Mouse (Mus musculus) stomach, postnatal 0 days (tissue): Measurements from ENCODE around the gene Atp7a. TPM values are rescaled to one million over a fixed set of nuclear protein-coding genes. Genes with fewer than 3 reads are reported as not detected.

Experiments used
- ATAC-seq: fragments of 200-750 bp; cut with Nextera tagmentation; 2 replicates; pipeline ENCODE4 v1.8.0; 2017; ENCODE audit not compliant: low FRiP score, low TSS enrichment
- DNase-seq: peaks from one replicate; pipeline ENCODE4 v3.0.0-alpha.2; 2016; ENCODE audit warnings: low spot score
- H3K27ac ChIP-seq: fragments of 300-500 bp; sonication (generic); replicated peaks from 2 replicates; pipeline ENCODE4 v1.5.1; 2014; ENCODE audit warnings: mild to moderate bottlenecking, control low read depth
- H3K27me3 ChIP-seq: fragments of 300-500 bp; sonication (generic); 2 replicates; pipeline ENCODE4 v1.6.1; 2014; ENCODE audit warnings: low read length; ENCODE audit not compliant: control insufficient read depth, insufficient read depth
- H3K36me3 ChIP-seq: fragments of 300-500 bp; sonication (generic); 2 replicates; pipeline ENCODE4 v1.6.1; 2014; ENCODE audit warnings: low read length, mixed read lengths; ENCODE audit not compliant: control insufficient read depth, insufficient read depth
- H3K4me1 ChIP-seq: fragments of 300-500 bp; sonication (generic); replicated peaks from 2 replicates; pipeline ENCODE4 v1.6.1; 2014; ENCODE audit warnings: antibody characterized with exemption; ENCODE audit not compliant: control insufficient read depth, insufficient read depth
- H3K4me2 ChIP-seq: fragments of 300-500 bp; sonication (generic); replicated peaks from 2 replicates; pipeline ENCODE4 v1.6.1; 2014; ENCODE audit warnings: low read depth, mild to moderate bottlenecking, control low read depth, moderate library complexity
- H3K4me3 ChIP-seq: fragments of 300-500 bp; sonication (generic); 2 replicates; pipeline ENCODE4 v1.5.1; 2014; ENCODE audit warnings: low read depth, low read length, control low read depth
- H3K9ac ChIP-seq: fragments of 300-500 bp; sonication (generic); 2 replicates; pipeline ENCODE4 v1.6.1; 2014; ENCODE audit warnings: mild to moderate bottlenecking, low read length, control low read depth, mixed read lengths
- H3K9me3 ChIP-seq: fragments of 300-500 bp; sonication (generic); 2 replicates; pipeline ENCODE4 v1.6.1; 2016; ENCODE audit warnings: low read length; ENCODE audit not compliant: control insufficient read depth
- CTCF ChIP-seq: IDR thresholded peaks from 2 replicates; pipeline ENCODE4 v1.5.1; 2016; ENCODE audit warnings: antibody characterized with exemption, low read depth, mild to moderate bottlenecking, moderate library complexity
- EP300 ChIP-seq: optimal IDR thresholded peaks from 2 replicates; pipeline ENCODE3; 2016; ENCODE audit warnings: antibody characterized with exemption
- whole genome bisulfite sequencing: fragments of 180-500 bp; shearing (Covaris S2); extraction: QIAGEN DNeasy Blood & Tissue Kit; methylation state at CpG from one replicate; pipeline ENCODE4 v1.1.7; 2014; 5-methylcytosine and 5-hydroxymethylcytosine counted together
- polyA plus RNA-seq: library from polyadenylated mRNA; unstranded; fragments of >200 nt; fragmentation: Nextera tagmentation; extraction: Ambion mirVana; gene quantifications from 2 replicates; pipeline ENCODE4 v1.2.1, GENCODE M21; 2015

The Atp7a gene
- polyA plus RNA-seq, 1 experiment from 2014 or later: 11.4 TPM

DNA sequence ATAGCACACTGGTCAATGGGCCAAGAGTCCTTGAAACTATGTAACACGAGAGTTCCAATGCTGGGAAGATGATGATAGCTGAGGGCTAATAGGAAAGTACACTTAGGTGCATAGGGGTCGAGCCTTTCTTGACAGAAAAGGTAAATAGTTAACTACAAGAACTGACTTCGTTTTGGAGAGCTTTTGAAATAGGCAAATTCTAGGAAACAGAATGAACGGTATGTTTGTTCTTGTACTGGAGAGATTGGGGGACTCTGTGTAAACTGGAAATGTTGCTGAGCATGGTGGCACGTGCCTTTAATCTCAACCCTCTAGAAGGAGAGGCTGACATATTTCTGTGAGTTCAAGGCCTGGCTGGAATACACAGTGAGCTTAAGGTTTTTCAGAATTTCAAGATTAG, 137.5 kb downstream of the Atp7a start:
- Histone ChIP-seq H3K36me3 (no peaks in the 10 kb centered on the region), H3K27me3 (no peaks in the 10 kb centered on the region), H3K4me1 (no peaks in the 10 kb centered on the region), H3K9me3 (no peaks in the 10 kb centered on the region), H3K4me2 (no peak overlapping the region), H3K4me3 (no peak overlapping the region), H3K27ac (no peak overlapping the region), H3K9ac (no peak overlapping the region)
- WGBS: 50% methylated on average over 5 of the region's 5 CpGs
- TF ChIP-seq EP300 (no peak), CTCF (no peak)
- ATAC-seq (no peak), DNase-seq (no peak)

DNA sequence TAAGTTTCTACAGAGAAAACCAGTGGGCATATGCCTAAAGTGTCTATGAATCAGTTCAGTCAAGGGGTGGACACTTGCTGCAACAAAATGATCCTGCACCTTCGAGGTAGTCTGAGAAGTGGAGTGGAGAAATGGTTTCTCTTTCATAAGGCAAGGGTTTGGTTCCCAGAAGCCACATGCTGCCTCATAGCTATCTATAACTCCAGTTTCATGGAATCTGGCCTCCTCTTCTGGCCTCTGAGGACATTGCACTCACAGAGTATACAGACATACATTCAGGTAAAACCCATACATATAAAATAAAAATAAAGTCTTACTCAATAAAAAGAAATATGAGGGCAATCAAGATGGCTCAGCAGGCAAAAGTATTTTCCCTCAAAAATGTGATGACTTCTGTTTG, 138.0 kb downstream of the Atp7a start:
- Histone ChIP-seq H3K9me3 (no peaks in the 10 kb centered on the region), H3K4me2 (no peak overlapping the region), H3K27ac (no peak overlapping the region), H3K9ac (no peak overlapping the region), H3K4me3 (no peak overlapping the region), H3K27me3 (no peaks in the 10 kb centered on the region), H3K36me3 (no peaks in the 10 kb centered on the region), H3K4me1 (no peaks in the 10 kb centered on the region)
- WGBS: 90% methylated on average over 1 of the region's 1 CpGs
- ATAC-seq (no peak), DNase-seq (no peak)
- TF ChIP-seq EP300 (no peak), CTCF (peak; percentile 62)

DNA sequence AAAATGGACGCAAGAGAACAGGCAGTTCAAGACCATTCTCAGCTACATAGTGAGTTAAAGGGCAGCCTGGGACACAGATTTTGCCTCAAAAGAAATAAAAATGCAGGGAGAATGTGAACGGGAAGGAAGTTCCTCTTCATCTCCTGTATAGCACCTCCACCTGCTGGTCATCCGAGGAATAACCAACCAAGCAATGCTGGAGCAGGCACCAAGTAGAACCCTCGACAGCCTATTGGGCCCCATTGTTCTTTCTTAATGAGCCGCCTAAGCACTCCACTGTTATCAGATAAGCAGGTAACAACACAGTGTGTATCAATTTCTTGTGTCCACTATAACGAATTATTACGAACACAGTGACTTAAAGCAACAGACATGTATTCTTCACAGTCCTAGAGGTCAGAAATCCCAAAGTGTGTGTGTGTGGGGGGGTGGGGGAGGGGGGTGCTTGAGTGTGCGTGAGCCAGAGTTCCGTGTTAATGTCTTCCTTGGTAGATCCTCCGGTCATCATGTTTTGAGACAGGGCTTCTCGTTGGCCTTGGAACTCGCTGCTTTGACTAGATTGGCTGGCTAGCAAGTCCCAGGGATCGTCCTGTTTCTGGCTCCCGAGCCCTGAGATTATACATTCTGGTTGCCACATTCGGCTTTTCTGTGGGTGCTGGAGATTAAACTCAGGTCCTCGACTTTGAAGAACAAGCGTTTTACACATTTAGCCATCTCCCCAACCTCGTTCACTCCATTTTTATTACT, 144.2 kb downstream of the Atp7a start:
- TF ChIP-seq CTCF: peak; percentile 84
- TF ChIP-seq EP300: no peak
- Histone ChIP-seq H3K4me3 (peak overlapping the region; percentile 18), H3K9me3 (no peaks in the 10 kb centered on the region), H3K27me3 (no peaks in the 10 kb centered on the region), H3K4me1 (no peaks in the 10 kb centered on the region), H3K36me3 (no peaks in the 10 kb centered on the region), H3K4me2 (peak overlapping the region; percentile 44), H3K9ac (no peak overlapping the region), H3K27ac (no peak overlapping the region)
- WGBS: 26% methylated on average over 18 of the region's 18 CpGs
- DNase-seq (peak; percentile 69), ATAC-seq (peak; percentile 71)

DNA sequence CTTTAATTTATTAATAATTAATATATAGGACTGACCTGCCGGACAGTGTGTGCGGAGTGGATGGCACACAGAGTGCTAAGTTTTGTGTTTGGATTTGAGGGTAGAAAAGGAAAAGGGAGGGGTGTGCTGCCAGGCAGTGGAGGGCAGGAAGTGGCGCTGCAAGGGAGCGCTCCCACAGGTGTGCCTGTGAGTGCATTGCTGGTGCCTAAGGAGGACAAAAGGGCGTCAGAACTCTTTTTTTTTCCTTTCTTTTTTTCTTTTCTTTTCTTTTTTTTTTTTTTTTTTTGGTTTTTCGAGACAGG, 144.7 kb downstream of the Atp7a start:
- H3K4me3 ChIP-seq: peak overlapping the region; percentile 18
- peak overlapping the region; percentile 44; the same call in 1 of the 2 replicates for H3K4me2 ChIP-seq
- ATAC-seq (peak; percentile 56; the same call in 1 of the 2 replicates), DNase-seq (no peak)
- H3K36me3 ChIP-seq: no peaks in the 10 kb centered on the region
- TF ChIP-seq EP300 (no peak), CTCF (no peak)
- no peak overlapping the region for H3K9ac ChIP-seq
- no peaks in the 10 kb centered on the region for H3K9me3 ChIP-seq
- no peak overlapping the region for H3K27ac ChIP-seq
- no peaks in the 10 kb centered on the region for H3K27me3 ChIP-seq
- H3K4me1 ChIP-seq: no peaks in the 10 kb centered on the region
- 45% methylated on average over 5 of the region's 6 CpGs for WGBS

Other genes with a start within 250 kb of the Atp7a start
- gene Atrx, start 97.9 kb upstream of the Atp7a start, polyA plus RNA-seq: 58.2 and 66.0 TPM in 2 replicates
- 43.7 and 45.3 TPM in 2 replicates for gene Magt1, start 15.4 kb upstream of the Atp7a start, polyA plus RNA-seq
- 559 and 583 TPM in 2 replicates for gene Cox7b, start 11.6 kb upstream of the Atp7a start, polyA plus RNA-seq
- 0.54 and 0.78 TPM in 2 replicates for gene Tlr13, start 115.9 kb downstream of the Atp7a start, polyA plus RNA-seq
- gene Pgk1, start 159.8 kb downstream of the Atp7a start, polyA plus RNA-seq: 143 and 166 TPM in 2 replicates
- gene Taf9b, start 193.9 kb downstream of the Atp7a start, polyA plus RNA-seq: 9.5 and 10.2 TPM in 2 replicates
- gene Fnd3c2, start 228.1 kb downstream of the Atp7a start, polyA plus RNA-seq: not detected in 2 replicates